Mouse (Mus musculus) liver, postnatal 0 days (tissue): ENCODE measurements around the gene Ehd3.
A peak's percentile ranks its signal among the peaks of the same experiment; 100 is the strongest.

Experiments used
- CTCF ChIP-seq: sonication (generic); IDR thresholded peaks from 2 replicates; pipeline ENCODE4 v1.5.1; 2016; ENCODE audit warnings: antibody characterized with exemption, low read depth
- EP300 ChIP-seq: IDR thresholded peaks from 2 replicates; pipeline ENCODE4 v1.6.1; 2016; ENCODE audit warnings: antibody characterized with exemption, low read depth, mild to moderate bottlenecking

DNA sequence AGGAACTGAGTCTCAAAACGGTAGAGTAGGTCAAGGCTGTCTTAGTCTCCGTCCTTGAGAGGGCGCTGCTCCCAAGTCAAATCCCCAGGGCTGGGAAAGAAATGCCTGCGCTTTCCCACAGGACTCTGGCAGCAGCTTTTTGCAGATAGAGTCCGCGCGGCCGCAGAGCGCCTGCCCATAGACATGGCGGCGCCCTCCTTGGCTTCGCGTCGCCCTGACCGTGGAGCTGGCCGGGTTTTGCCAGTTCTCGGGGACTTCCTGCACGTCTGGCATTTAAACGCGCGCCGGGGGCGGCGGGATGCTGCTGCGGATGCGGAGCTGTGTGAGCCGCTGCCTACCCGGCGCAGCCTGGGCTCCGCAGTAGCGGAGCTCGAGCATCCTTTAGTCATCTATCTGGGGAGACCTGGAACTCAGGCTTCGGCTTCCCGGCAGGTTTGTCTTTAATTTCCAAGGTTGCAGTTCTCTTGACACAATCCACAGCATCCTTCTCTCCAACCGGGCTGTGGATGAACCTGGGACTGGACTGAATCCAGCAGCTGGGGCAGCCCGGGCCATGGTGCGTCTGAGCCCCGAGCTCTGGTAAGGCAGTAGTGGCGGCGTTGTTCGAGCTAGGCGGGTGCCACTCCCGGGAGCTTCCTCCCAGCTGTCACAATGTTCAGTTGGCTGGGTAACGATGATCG lies 798 bp downstream of the Ehd3 start:
- TF ChIP-seq CTCF (peak; percentile 56), EP300 (no peak)
